Mouse (Mus musculus): Measurements from ENCODE around the gene Iqcf1.

The Iqcf1 gene

DNA sequence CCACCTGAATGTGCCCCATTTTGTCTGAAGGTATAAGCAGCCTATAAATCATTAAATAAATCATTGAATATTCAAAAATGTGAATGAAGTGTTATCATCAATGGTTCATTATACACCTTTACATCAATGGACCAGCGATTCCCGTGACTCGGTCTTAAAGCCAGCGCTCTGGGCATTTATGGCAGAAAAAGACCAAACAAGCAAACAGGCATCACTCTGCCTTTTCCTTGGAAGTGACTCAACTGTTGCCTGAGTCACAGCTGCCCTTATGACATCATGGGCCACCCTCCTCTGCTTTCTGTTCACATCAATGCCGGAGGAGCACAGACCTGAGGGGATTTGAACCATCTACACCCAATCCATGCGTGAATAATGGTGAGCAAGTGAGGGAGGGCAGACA lies at the start of gene Iqcf1:
Gene Iqcf1, plus strand, starts transcription at position 301 of the 400 bp plus-strand sequence.
- DNase-seq (ENCODE audit: low spot score in 2 of 2), result no peak

DNA sequence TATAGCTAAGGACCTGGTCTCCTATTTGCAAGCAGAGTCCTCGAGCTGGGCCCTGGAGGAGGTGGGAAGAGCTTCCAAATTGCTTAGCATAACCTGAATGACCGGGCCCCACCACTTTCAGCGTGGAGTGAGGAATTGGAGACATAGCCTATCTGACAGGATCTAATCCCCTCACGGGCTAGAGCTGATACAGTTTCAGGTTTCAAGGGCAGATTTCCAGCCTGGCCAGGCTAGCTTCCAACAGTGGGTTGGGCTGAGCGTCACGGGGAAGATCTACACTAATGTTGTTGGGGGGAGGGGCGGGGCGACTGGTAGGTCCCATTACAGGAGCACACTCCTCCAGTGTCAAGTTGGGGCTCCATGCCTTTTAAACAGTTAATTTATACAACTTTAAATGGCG lies 49.1 kb upstream of the Iqcf1 start:
- no peak for DNase-seq (ENCODE audit: low spot score in 2 of 2)

DNA sequence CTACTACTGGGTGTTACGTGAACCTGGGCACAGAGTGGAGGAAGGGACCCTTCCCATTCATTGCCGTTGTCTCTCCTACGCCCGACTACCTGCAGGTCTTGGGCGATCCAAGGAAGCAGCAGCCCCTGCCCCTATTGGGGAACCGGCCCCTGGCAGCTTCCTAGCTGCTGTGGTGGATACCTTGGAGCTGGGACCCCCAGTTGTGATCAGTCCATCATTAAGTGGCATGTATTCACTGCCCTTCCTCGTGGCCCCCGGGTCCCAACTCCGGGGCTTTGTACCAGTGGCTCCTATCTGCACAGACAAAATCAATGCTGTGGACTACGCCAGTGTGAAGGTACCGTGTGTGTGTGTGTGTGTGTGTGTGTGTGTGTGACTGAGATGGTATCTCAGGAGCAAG lies 48.5 kb upstream of the Iqcf1 start:
- no peak for DNase-seq (ENCODE audit: low spot score in 2 of 2)

DNA sequence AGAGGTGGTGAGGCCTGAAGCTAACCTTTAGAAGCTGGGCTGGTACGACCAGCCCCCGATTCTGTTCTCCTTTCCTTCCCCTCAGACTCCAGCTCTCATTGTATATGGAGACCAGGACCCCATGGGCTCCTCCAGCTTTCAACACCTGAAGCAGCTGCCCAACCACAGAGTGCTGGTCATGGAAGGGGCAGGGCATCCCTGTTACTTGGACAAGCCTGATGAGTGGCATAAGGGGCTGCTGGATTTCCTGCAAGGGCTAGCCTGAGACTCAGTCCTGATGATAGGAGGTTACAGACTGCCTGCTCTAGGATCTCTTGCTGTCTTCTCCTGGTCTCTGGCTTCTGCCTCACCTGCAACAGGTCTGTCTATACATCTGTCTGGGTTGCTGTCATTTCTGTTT lies 47.9 kb upstream of the Iqcf1 start:
- DNase-seq (ENCODE audit: low spot score in 2 of 2), result no peak

DNA sequence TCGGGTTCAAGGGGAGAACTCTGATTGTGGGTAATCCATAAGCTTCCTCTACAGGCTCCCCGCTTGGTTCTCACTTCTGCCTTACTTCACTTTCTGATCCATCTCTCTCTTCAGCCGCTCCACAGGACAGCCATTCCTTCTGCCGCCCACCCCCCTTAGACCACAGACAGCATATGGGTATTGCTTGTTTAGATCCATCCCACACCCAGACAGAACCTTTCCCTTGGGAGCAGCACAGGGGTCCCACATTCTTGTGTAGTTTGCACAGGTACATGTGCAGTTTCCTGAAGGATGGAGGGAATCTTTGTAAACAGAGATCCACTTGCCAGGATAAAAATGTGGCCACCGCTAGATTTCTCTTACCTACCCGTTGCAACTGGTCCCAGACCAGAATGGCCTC lies 47.4 kb upstream of the Iqcf1 start:
- DNase-seq (ENCODE audit: low spot score in 2 of 2), result no peak

DNA sequence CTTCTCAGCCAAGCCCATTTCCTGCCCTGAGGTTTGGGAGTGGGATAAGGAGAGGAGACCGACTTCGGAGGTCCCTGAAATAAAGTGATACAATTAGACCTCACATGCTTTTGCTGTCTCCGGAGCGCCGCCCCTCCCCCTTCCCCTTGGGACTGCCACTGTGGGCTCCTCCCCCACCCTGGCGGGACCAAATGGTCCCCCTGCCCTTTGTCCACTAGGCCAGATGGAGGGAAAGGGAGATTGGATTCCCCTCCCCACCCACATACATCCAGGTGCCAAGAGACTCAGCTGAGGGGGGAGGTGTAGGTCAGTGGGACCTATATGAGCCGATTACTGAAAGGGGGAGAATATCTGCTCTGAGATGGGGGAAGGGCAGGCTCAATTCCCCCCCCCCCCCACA lies 46.9 kb upstream of the Iqcf1 start:
- DNase-seq (ENCODE audit: low spot score in 2 of 2), result no peak

DNA sequence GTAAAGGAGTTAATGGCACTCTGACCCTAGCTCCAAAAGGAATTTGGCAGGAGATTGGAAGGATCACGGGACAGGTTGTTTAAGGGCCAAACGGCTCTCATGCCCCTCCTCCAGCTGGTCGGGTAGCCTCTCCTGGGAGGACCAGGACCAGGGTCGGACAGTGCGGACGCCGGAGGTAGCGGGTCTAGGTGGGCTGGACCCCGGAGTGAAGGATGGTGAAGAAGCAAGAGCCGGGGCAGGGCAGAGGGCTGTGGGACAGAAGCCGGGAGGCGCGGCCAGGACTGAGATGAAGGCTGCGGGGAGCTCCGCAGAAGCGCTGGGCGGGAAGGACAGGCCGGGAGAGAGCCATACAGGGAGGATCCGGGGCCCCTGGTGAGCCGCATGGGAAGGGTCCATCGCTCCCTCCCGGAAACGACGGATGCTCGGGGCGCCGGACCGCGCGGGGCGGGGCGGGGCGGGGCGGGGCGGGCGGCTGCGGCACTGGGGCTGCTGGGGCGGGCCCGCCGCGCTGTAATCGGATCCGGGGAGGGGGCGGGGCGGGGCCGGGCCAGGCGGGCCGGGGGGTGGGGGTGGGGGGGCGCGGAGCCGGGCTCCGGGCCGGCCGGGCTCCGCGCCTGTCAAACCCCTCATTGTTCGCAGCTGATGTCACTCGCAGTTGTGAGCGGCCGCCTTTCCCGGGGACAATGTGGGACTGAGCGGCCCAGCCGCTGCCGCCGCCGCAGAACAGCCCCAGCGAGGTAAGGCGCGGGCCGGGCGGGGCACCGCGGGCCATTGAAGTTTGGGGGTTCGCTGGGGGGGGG lies 46.3 kb upstream of the Iqcf1 start, which contains the start of gene Pcbp4:
Gene Pcbp4, plus strand, starts transcription at position 21 of the 800 bp plus-strand sequence.
- no peak for DNase-seq (ENCODE audit: low spot score in 2 of 2)

DNA sequence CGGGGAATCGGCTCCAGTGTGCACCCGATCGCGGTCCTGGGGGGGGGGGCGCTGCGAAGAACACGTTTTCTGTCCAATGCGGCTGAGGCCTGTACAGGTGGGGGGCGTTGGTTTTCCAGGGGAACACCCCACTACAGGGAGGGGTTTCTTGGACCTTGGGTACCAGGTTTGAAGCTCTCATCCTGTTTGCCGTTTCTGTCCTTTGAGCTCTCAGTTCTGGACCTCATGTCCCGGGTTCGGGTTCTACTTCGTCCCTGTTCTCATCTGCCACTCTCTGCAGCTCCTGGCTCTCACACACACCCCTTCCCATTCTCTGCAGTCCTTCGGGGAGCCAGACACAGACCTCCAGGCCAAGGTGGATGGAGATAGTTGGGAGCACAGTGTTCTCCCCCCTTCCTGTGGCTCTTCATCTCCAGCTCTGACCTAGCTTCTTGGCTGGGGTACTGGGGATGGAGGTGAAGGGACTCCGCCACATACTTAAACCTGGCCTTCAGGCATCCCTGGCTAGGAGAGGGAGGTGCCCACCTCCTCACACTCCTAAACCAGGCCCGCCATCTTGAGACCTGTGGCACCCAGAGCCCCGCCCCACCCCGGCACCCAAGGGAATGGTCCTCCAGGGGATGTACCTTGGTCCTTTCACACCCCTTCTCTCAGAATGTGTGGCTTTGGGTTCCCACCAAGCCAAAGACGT lies 45.6 kb upstream of the Iqcf1 start:
- no peak for DNase-seq (ENCODE audit: low spot score in 2 of 2)

DNA sequence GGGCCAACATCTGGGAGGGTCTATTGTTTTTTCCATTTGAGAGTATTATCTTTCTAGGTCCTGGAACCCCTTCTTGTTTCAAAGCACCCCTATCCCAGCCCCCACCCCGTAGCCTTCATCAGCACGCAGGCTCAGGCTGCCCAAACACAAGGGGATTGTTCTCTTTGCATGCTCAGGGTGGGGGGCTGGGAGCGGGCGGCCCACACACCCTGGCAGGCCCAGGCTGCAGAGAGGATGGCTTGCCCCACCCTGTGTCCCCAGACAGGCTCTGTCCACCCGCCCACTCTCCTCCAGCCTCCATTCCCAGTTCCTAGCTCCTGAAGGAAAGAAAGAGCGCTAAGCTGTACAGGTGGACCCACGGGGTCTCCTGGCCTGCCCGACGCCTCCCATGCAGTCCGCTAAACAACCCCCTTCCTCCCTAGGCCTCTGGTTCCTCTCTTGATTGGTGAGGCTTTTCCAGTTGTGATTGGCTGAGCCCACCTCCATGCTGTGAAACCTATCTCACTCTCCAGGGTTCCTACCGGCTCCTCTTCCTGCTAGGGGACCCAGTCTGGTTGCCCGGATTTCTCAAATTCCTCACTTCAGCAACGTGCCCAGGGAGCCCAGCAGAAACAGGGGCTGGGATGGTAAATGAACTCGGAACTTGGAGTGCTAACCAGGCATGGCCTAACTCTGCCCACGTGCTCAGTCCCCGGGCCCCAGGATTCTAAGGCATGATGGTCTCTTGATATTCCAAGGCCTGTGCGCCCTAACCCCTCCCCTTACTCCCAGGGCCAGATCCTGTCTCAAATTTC lies 44.7 kb upstream of the Iqcf1 start:
- no peak for DNase-seq (ENCODE audit: low spot score in 2 of 2)

DNA sequence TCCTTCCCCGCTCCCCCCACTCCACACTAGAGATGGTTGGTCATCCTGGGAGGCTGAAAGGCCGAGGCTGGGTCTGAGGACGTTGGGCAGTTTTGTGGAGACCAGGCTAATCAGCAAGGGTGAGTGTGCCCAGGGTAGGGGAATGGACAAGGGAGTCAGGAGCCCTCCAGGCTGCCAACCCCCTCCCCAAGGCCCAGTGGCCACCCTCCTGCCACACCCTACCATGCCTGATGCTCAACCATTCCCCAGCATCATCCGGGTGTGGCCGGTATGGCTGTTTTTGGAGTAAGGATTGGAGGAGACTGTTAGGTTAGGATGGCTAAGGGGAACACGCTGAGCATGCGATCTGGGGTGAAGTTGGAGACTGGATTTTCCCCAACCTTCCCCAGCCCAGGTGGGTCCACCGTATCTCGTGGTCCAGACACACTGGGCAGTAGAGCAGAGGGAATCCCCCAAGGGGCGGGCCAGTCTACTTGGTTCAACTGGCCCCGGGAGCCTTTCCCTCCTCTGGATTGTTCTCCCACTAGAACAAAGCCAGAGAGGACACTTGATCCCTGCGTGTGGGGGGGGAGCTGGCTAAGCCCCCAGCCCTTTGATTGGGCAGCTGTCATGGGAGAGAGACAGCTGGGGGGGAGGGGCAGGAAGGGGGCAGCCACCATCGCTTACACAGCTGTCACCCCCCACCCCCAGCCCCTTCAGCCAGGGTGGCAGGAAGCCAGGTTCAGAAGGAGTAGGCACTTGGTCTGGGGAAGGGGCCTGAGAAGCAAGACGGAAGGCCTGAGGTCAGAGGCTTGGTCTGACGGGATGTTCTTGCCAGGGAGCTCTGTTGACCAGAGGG lies 43.2 kb upstream of the Iqcf1 start:
- no peak for DNase-seq (ENCODE audit: low spot score in 2 of 2)

DNA sequence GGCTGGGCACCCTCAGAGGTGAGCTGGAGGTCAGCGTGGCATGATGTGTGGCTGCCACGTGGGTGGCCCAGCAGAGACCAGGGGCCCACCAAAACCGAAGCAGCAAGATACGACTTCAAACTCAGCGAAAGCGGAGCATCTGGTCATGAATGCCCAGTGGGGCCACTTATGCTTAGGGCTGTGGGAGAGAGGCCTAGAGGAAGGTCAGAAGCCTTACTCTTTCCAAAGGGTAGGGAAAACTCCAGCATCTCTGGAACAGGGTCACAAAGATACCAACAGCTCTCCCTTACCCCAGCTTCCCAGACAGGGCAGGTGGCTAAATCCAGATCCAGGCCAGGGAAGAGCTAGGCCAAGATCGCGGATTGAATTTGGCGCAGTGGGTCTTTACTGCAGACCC lies 42.6 kb upstream of the Iqcf1 start:
- DNase-seq (ENCODE audit: low spot score in 2 of 2), result no peak

DNA sequence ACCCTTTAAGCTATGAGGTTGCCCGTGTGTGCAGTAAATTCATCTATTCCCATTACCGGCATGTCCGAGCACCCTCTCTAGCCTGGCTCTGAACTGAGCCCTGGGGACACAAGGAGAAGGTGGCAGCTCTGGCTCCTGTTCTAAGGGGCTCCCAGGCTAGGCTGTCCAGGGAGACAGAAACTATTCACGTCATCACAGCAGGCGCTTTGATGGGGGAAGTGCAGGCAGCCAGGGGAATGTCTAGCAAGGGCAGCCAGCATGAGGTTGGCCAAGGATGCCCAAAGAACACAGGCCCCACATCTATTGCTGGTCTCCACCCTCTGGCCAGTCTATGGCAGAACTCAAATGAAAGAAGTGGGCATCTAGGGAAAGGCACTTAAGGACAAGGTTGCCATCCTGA lies 41.8 kb upstream of the Iqcf1 start:
- DNase-seq (ENCODE audit: low spot score in 2 of 2), result no peak

DNA sequence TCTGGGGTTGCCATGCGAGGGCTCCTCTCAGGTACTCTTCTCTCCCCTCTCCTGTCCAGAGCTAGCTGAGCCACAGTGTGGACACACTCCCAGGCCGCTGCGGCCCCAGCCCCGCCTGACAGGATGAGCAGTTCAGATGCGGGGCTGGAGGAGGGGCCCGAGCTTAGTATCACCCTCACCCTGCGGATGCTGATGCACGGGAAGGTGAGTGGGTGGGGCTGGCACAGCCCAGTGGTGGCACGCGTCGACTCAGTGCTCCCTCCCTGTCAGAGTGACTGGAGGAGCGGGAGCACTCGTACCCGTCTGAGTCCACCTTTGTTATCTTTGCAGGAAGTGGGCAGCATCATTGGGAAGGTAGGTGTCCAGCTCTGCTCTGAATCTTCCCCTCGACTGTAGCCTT lies 39.8 kb upstream of the Iqcf1 start:
- DNase-seq (ENCODE audit: low spot score in 2 of 2), result no peak

DNA sequence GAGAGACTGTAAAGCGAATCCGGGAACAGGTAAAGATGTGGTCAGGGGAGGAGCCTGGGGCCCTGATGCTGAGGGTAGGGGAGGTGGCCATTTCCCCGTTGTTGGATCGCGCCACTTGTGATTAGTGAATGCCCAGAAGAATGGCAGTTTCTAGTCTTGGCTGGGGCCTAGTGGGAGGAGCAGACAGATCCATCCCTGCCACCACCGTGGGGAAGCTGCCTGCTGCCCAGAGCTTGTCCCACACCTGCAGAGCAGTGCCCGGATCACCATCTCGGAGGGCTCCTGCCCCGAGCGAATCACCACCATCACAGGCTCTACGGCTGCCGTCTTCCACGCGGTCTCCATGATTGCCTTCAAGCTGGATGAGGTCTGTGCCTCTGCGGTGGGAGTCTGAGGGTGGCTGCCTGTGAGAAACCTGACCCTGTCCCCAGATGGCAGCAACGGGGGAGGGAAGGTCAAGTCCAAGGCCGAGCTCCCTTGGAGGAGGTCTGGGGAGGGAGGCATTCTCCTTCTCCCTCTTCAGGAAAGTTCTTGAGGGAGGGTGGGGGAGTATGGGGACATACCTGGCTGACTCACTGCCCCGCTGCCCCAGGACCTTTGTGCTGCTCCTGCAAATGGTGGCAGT lies 39.3 kb upstream of the Iqcf1 start:
- no peak for DNase-seq (ENCODE audit: low spot score in 2 of 2)

DNA sequence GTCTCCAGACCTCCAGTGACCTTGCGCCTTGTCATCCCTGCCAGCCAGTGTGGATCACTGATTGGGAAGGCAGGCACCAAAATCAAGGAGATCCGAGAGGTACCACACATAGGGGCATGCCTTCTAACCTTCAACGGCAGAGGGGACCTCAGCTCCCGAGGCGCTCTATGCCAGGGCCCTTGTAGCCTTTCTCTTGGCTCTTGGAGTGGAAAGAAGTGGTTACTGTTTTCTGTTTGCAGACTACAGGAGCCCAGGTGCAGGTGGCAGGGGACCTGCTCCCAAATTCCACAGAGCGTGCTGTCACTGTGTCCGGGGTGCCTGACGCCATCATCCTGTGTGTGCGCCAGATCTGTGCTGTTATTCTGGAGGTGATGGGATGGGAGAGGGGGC lies 38.7 kb upstream of the Iqcf1 start:
- DNase-seq (ENCODE audit: low spot score in 2 of 2), result no peak

DNA sequence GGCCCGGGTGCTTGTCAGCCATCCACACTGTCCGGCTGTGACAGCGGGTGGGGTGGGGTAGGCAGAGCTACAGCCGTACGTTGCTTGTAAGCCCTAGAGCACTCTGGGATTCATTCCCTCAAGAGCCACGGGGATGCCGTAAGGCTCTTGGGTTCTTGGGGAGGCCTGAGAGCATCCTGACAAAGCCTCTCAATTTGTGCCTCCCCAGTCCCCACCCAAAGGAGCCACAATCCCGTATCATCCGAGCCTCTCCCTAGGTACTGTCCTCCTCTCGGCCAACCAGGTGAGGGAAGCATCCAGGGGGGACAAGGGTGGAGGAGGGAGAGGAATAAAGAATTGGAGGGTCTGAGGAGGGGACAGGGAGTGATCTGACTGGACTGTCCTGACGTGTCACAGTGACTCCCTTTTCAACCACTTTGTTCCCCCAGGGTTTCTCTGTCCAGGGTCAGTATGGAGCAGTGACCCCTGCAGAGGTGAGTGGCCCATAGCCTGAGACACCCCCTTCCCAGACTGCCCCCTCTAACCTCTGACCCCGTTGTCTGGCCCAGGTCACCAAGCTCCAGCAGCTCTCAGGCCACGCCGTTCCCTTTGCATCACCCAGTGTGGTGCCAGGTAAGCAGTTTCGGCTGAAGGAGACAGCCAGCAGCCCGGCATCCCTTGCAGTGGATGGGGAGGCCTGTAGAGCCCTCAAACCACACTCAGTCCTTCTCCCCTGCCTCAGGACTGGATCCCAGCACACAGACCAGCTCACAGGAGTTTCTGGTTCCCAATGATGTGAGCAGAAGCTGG lies 37.9 kb upstream of the Iqcf1 start:
- DNase-seq (ENCODE audit: low spot score in 2 of 2), result no peak

DNA sequence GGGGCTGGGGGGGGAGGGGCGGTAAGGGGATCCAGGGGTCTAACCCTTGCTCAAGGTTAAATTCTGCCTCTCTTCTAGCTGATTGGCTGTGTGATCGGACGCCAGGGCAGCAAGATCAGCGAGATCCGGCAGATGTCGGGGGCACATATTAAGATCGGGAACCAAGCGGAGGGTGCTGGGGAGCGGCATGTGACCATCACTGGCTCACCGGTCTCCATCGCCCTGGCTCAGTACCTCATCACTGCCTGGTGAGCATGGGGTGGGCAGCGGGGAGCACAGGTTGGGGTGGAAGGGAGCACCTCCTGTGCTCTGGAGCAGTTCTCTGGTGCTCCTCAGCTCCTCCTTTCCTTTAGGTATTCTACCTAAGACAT lies 37.4 kb upstream of the Iqcf1 start:
- no peak for DNase-seq (ENCODE audit: low spot score in 2 of 2)

DNA sequence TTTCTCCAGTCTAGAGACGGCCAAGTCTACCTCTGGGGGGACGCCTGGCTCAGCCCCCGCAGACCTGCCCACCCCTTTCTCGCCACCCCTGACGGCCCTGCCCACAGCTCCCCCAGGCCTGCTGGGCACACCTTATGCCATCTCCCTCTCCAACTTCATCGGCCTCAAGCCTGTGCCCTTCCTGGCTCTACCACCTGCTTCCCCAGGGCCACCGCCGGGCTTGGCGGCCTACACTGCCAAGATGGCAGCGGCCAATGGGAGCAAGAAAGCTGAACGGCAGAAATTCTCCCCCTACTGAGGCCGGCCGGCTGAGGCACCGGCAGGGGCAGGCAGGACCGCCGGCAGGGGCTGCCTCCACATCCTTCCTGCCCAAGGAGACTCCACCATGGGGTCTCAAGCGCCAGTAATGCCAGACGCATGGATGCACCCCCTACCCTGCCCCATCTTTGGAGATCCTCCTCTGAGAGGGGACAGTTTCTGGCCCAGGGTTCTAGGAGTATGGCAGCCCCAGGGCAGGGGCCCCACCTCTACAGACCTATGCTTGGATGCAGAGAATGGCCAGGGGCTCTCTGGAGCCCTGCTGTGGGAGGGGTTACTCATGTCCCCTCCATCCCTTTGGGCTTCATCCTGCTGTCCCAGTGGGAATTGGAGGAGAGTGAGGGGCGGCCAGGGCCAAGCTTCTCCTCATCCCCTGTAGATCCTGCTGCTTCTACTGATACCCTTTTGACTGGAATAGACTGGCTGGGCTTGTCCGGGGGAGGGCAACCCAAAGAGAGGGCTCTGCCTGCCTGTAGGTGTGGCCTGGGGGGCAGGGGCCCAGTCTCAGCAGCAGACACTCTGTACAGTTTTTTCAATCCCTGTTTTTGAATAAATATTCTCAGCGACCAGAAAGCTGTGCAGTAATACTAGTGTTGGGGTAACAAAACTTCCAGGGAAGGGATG lies 36.4 kb upstream of the Iqcf1 start:
- no peak for DNase-seq (ENCODE audit: low spot score in 2 of 2)

All from right cerebral cortex, postnatal 36 days (tissue).